Mouse (Mus musculus) neural tube, embryonic 13.5 days (tissue): ENCODE measurements around the gene Mxd4. TPM values are rescaled to one million over a fixed set of nuclear protein-coding genes. Genes with fewer than 3 reads are reported as not detected.
A peak's percentile ranks its signal among the peaks of the same experiment; 100 is the strongest.

ENCODE experiments used
- ATAC-seq: fragments of 200-750 bp; cut with Nextera tagmentation; 2 replicates; pipeline ENCODE4 v1.8.0; 2017; ENCODE audit warnings: low read depth, mild to moderate bottlenecking, moderate TSS enrichment, moderate library complexity
- H3K27ac ChIP-seq: fragments of 300-500 bp; sonication (generic); replicated peaks from 2 replicates; pipeline ENCODE4 v1.5.1; 2015; ENCODE audit warnings: moderate library complexity, mild to moderate bottlenecking, inconsistent platforms
- H3K27me3 ChIP-seq: fragments of 300-500 bp; sonication (generic); 2 replicates; pipeline ENCODE4 v1.6.1; 2015; ENCODE audit warnings: mild to moderate bottlenecking, inconsistent platforms
- H3K36me3 ChIP-seq: fragments of 300-500 bp; sonication (generic); 2 replicates; pipeline ENCODE4 v1.6.1; 2015; ENCODE audit warnings: mild to moderate bottlenecking, inconsistent platforms
- H3K4me1 ChIP-seq: fragments of 300-500 bp; sonication (generic); replicated peaks from 2 replicates; pipeline ENCODE4 v1.6.1; 2015; ENCODE audit warnings: inconsistent platforms
- H3K4me2 ChIP-seq: fragments of 300-500 bp; sonication (generic); 2 replicates; pipeline ENCODE4 v1.6.1; 2015; ENCODE audit warnings: inconsistent platforms, mild to moderate bottlenecking, moderate library complexity
- H3K4me3 ChIP-seq: fragments of 300-500 bp; sonication (generic); 2 replicates; pipeline ENCODE4 v1.5.1; 2015; ENCODE audit warnings: mild to moderate bottlenecking, inconsistent platforms
- H3K9ac ChIP-seq: fragments of 300-500 bp; sonication (generic); 2 replicates; pipeline ENCODE4 v1.6.1; 2015; ENCODE audit warnings: moderate library complexity, mild to moderate bottlenecking, inconsistent platforms
- H3K9me3 ChIP-seq: fragments of 300-500 bp; sonication (generic); 2 replicates; pipeline ENCODE4 v1.6.1; 2016; ENCODE audit warnings: inconsistent platforms
- WGBS: fragments of 180-500 bp; shearing (Covaris S2); methylation state at CpG from one replicate; pipeline ENCODE4 v1.1.7; 2015; 5-methylcytosine and 5-hydroxymethylcytosine counted together
- polyA plus RNA-seq: library from polyadenylated mRNA; unstranded; fragments of >200 nt; fragmentation: Nextera tagmentation; extraction: Ambion mirVana; gene quantifications from 2 replicates; pipeline ENCODE4 v1.2.1, GENCODE M21; 2015

Gene Mxd4
- polyA plus RNA-seq, 1 experiment from 2014 or later, result 31.6 TPM

DNA sequence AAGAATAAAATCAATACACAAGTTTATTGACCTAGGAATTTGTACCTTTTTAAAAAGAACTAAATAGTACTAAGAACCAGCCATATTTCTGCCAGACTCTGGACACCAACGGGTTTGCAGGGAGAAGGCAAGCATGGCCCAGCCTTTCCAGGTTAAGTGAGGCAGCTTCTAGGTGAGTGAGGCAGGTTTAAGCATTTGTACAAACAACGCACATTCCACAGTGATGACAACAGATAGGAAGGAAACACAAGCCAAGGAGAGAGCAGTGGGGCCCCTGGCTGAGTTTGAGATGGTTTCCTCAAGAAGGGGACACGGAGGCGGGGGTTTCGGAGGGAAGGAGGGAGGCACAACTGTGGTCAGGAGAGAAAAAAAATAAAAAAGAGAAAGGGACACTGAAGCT, 31.2 kb upstream of the Mxd4 start:
- Histone ChIP-seq H3K4me1 (no peaks in the 10 kb centered on the region), H3K9ac (no peak overlapping the region), H3K36me3 (no peaks in the 10 kb centered on the region; the same call in 1 of the 2 replicates), H3K27ac (no peak overlapping the region), H3K9me3 (no peaks in the 10 kb centered on the region), H3K27me3 (no peaks in the 10 kb centered on the region), H3K4me3 (no peak overlapping the region), H3K4me2 (no peak overlapping the region)
- WGBS, result 86% methylated on average over 5 of the region's 5 CpGs
- no peak for ATAC-seq

DNA sequence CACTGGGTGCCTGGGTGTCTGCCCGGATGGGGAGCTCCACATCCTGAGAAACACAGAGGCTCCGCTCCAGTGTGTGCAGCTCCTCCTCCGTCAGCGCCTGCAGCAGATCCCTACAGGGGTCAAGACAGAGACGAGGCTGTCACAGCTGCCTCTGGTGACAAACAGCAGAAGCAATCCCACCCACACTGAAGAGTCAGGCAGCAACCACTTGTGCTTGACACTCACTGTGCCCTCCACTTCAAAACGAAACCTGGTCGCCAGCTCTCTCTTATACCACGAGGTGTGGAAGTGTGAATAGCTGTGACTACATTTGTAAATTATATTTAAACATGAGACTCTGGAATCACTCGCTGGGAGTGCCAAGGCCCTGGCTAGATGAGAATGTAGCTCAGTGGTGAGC, 30.2 kb upstream of the Mxd4 start:
- H3K27me3 ChIP-seq, result no peaks in the 10 kb centered on the region
- ATAC-seq, result no peak
- 74% methylated on average over 9 of the region's 9 CpGs for WGBS

DNA sequence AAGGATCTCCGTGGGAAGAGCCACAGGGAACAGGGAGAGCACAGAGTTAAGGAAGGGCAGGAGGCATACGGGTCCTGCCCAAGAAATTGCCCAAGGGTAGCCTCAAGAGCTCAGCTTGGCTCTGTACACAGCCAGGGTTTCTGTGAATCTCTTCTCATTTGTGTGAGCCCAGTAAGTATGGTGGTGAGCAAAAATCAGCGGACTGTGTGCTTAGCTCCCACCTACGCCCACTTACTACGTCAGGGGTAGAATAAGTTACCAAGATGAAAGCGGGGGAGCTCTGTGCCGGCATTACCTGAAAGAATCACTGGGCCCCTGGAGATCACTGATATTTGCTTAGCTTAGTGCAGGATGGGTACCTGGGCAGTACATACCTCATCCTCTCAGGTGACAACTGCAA, 28.5 kb upstream of the Mxd4 start:
- H3K27me3 ChIP-seq, result no peaks in the 10 kb centered on the region
- H3K4me2 ChIP-seq, result no peak overlapping the region
- no peak overlapping the region for H3K27ac ChIP-seq
- no peaks in the 10 kb centered on the region for H3K9me3 ChIP-seq
- no peak for ATAC-seq
- H3K36me3 ChIP-seq, result peaks cover 3% of the 10 kb centered on the region; the same call in 1 of the 2 replicates
- no peak overlapping the region for H3K9ac ChIP-seq
- 84% methylated on average over 7 of the region's 7 CpGs for WGBS
- H3K4me1 ChIP-seq, result no peaks in the 10 kb centered on the region
- H3K4me3 ChIP-seq, result no peak overlapping the region

More for the DNA sequence above, 30.2 kb upstream of the Mxd4 start:
- no peak overlapping the region for H3K27ac ChIP-seq
- no peak overlapping the region for H3K4me3 ChIP-seq
- no peaks in the 10 kb centered on the region for H3K9me3 ChIP-seq
- peaks cover 3% of the 10 kb centered on the region; the same call in 1 of the 2 replicates for H3K36me3 ChIP-seq
- H3K4me2 ChIP-seq, result no peak overlapping the region
- no peak overlapping the region for H3K9ac ChIP-seq
- H3K4me1 ChIP-seq, result no peaks in the 10 kb centered on the region

DNA sequence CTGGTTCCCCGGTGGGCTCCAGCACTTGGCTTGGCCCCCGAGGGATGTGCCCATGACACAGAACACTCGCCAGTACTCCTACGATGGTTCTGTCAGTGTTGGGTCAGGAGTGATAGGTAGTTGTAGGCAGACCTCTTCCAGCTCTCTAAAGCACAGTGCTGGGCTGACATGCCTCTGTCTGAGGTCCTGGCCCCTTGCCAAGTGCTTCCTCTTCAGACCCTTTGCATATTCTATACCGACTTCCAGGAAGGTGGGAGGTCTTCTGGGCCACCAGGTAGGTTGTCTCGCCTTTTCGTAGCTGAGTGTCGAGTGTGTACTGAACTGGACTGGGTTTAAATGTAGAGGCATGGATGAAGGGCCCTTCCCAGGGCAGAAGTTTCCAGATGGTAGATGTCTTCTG, 26.1 kb upstream of the Mxd4 start:
- no peaks in the 10 kb centered on the region for H3K27me3 ChIP-seq
- peaks cover 3% of the 10 kb centered on the region; the same call in 1 of the 2 replicates for H3K36me3 ChIP-seq
- H3K9ac ChIP-seq, result no peak overlapping the region
- WGBS, result 83% methylated on average over 8 of the region's 8 CpGs
- H3K4me1 ChIP-seq, result no peaks in the 10 kb centered on the region
- H3K27ac ChIP-seq, result no peak overlapping the region
- no peak for ATAC-seq
- H3K4me3 ChIP-seq, result no peak overlapping the region
- no peaks in the 10 kb centered on the region for H3K9me3 ChIP-seq
- H3K4me2 ChIP-seq, result no peak overlapping the region

DNA sequence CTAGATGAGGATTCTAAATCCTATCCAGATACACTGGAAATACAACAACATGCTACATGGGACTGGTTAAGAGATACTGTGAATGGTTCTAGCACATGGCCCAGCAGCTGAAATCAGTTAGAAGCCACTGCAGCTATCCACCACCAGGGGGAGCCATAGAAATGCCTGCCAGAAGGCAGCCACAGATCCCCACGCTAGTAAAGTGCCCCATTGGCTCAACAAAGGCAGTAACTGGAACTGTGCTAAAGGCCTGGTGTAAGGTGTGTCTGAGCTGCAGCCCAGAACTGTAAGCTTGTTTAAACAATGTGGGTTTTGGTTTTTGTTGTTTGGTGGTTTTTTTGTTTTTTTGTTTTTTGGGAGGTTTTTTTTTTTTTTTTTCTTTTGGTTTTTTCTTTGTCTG, 22.8 kb upstream of the Mxd4 start:
- Histone ChIP-seq H3K27me3 (no peaks in the 10 kb centered on the region), H3K36me3 (peaks cover 3% of the 10 kb centered on the region; the same call in 1 of the 2 replicates), H3K4me3 (no peak overlapping the region), H3K27ac (no peak overlapping the region), H3K4me2 (no peak overlapping the region), H3K9ac (no peak overlapping the region), H3K9me3 (no peaks in the 10 kb centered on the region), H3K4me1 (0 out of 2 replicates have a peak, but pooled peaks cover 4% of the 10 kb centered on the region)
- 0% methylated on average over 1 of the region's 1 CpGs for WGBS
- peak; percentile 87 for ATAC-seq

DNA sequence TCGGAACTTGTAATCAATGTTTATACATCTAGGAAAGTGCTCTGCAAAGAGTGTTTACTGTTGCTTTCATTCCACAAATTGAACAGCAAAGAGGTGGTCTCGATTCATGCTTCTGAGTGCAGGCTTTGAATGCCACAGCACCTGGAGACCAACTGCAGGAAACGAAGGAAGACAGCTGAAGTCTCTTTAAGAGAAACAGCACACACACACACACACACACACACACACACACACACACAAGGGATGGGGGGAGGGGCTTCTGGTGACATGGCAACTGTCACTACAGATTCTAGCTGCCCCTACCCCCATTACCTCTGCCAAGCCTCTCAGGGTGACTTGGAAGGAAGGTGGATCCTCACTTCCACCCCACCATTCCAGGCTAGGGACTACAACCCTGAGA, 20.0 kb upstream of the Mxd4 start:
- H3K9me3 ChIP-seq, result no peaks in the 10 kb centered on the region
- no peak overlapping the region for H3K9ac ChIP-seq
- ATAC-seq, result no peak
- 67% methylated on average over 3 of the region's 3 CpGs for WGBS
- 0 out of 2 replicates have a peak, but pooled peaks cover 4% of the 10 kb centered on the region for H3K4me1 ChIP-seq
- H3K27me3 ChIP-seq, result no peaks in the 10 kb centered on the region
- no peak overlapping the region for H3K4me2 ChIP-seq
- H3K27ac ChIP-seq, result no peak overlapping the region
- no peak overlapping the region for H3K4me3 ChIP-seq
- no peaks in the 10 kb centered on the region for H3K36me3 ChIP-seq

DNA sequence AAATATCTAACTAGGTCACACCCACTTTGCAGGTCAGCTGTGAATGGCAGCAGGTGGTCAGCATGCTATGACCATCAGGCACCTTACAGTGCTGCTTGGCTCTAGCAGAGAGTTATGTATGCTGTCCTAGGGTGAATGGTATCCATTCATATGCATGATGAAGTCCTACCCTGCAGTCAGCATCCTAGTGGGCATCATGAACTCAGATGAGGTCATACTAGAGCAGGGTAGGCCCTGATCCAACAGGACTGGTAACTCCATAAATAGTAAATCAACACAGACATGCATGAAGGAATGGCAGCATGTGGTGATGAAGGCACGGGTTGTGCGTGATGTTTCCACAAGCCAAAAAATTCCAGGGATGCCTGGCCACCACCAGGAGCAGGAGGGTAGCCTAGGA, 18.3 kb upstream of the Mxd4 start:
- no peaks in the 10 kb centered on the region for H3K9me3 ChIP-seq
- no peak overlapping the region for H3K4me2 ChIP-seq
- 67% methylated on average over 2 of the region's 2 CpGs for WGBS
- H3K36me3 ChIP-seq, result no peaks in the 10 kb centered on the region
- ATAC-seq, result no peak
- no peak overlapping the region for H3K4me3 ChIP-seq
- no peak overlapping the region for H3K27ac ChIP-seq
- H3K9ac ChIP-seq, result no peak overlapping the region
- 0 out of 2 replicates have a peak, but pooled peaks cover 4% of the 10 kb centered on the region for H3K4me1 ChIP-seq
- no peaks in the 10 kb centered on the region for H3K27me3 ChIP-seq

DNA sequence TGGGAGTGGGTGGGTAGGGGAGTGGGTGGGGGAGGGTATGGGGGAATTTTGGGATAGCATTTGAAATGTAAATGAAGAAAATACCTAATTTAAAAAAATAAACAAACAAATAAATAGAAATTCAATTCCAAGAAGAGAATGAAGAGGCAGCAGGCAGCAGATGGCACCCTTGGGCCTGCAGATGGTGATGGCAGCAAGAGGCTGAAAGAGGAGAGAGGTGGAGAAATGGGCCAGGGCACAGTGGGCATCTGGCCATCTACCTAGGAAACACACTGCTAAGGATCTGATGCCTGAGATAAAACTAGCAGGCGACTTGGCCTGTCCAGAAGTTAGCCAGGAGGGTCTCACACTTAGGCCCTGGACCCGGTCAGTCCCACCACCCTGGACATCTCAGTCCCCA, 17.4 kb upstream of the Mxd4 start:
- no peak overlapping the region for H3K27ac ChIP-seq
- H3K9ac ChIP-seq, result no peak overlapping the region
- no peak for ATAC-seq
- WGBS, result 89% methylated on average over 2 of the region's 2 CpGs
- H3K36me3 ChIP-seq, result no peaks in the 10 kb centered on the region
- H3K4me2 ChIP-seq, result no peak overlapping the region
- 0 out of 2 replicates have a peak, but pooled peaks cover 4% of the 10 kb centered on the region for H3K4me1 ChIP-seq
- no peaks in the 10 kb centered on the region for H3K27me3 ChIP-seq
- H3K9me3 ChIP-seq, result no peaks in the 10 kb centered on the region
- H3K4me3 ChIP-seq, result no peak overlapping the region

DNA sequence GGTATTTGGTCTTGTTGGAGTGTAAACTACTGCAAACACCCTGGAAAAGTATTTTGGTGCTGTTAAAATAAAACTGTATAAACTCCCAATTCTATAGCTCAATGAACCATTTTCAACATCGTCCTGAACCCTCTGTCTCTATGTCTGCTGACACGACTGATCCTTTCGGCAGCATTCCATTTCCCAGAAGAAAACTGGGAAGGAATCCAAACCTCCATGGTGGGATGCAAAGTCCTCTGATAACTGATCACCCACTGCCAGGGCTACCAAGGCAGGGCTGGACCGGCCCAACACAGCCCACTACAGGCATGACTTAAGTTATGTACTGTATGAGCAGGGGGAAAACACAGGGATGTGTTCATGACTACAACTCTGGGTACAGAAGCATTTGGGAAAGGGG, 14.5 kb upstream of the Mxd4 start:
- Histone ChIP-seq H3K4me3 (no peak overlapping the region), H3K4me2 (no peak overlapping the region), H3K9ac (no peak overlapping the region), H3K4me1 (no peaks in the 10 kb centered on the region), H3K27me3 (no peaks in the 10 kb centered on the region), H3K27ac (no peak overlapping the region), H3K9me3 (no peaks in the 10 kb centered on the region), H3K36me3 (no peaks in the 10 kb centered on the region)
- WGBS, result 80% methylated on average over 4 of the region's 4 CpGs
- no peak for ATAC-seq

DNA sequence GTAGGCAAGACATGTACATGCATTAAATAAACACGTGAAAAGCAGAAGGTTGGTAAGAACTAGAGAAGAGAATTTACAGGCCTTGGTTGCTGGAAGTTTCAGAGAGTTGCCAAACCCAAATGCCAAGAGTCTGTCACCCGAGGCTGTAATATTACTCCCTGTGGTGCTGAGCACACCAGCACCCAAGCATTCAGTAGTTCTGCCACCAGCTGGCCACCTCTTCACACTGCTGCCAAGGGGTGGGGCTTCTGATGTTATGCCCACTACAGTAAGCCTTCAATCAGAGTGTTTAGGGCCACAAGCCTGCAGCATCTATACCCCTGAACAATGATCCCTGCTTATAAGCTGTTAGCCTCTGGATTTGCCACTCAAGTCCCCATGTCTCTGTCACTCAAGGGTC, 13.9 kb upstream of the Mxd4 start:
- H3K4me3 ChIP-seq, result no peak overlapping the region
- H3K9ac ChIP-seq, result no peak overlapping the region
- H3K27me3 ChIP-seq, result no peaks in the 10 kb centered on the region
- H3K9me3 ChIP-seq, result no peaks in the 10 kb centered on the region
- no peak overlapping the region for H3K4me2 ChIP-seq
- WGBS, result 78% methylated on average over 2 of the region's 2 CpGs
- no peak overlapping the region for H3K27ac ChIP-seq
- no peaks in the 10 kb centered on the region for H3K4me1 ChIP-seq
- no peaks in the 10 kb centered on the region for H3K36me3 ChIP-seq
- no peak for ATAC-seq

DNA sequence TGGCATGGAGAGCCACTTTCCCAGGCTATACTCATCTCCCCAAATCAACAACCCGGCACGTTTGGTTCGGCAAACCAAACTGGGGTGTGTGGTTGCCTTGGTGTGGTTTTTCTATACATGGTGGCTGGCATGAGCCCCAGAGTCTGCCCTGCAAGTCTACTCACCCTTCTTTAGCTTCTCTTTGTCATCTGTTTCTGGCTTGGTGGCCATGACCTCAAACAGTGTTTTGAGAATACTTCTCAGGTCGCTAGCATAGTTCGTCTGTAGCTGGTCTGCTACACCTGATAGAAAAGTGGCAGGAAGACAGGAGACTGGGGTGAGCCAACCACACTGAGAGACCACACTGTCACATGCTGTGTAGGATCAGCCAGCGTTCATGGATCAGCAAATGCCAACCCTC, 11.1 kb upstream of the Mxd4 start:
- Histone ChIP-seq H3K9ac (no peak overlapping the region), H3K27ac (no peak overlapping the region), H3K36me3 (no peaks in the 10 kb centered on the region), H3K27me3 (no peaks in the 10 kb centered on the region), H3K9me3 (no peaks in the 10 kb centered on the region), H3K4me3 (no peak overlapping the region), H3K4me2 (no peak overlapping the region), H3K4me1 (no peaks in the 10 kb centered on the region)
- no peak for ATAC-seq
- WGBS, result 86% methylated on average over 6 of the region's 6 CpGs

DNA sequence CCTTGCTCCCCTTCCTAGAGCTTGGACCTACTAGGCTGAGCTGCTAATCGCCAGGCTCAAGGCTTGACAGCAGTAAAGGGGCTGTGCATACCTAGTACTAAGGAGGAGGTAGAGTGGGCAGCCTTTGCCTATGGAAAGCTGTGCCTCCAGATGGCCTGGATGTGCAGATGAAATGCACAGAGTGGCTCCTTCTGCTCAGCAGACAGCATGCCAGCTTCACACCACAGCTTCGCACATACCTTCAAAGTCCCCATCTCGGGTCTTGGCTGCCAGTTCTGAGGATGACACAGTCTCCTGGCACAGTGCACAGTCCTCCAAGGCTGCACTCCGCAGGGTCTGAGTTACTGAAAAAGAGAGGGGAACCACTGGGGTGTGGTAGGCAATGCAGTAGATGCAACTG, 9.7 kb upstream of the Mxd4 start:
- no peak overlapping the region for H3K4me2 ChIP-seq
- no peaks in the 10 kb centered on the region for H3K9me3 ChIP-seq
- no peak overlapping the region for H3K9ac ChIP-seq
- no peaks in the 10 kb centered on the region for H3K27me3 ChIP-seq
- H3K27ac ChIP-seq, result no peak overlapping the region
- ATAC-seq, result no peak
- WGBS, result 82% methylated on average over 4 of the region's 4 CpGs
- no peak overlapping the region for H3K4me3 ChIP-seq
- no peaks in the 10 kb centered on the region for H3K4me1 ChIP-seq
- H3K36me3 ChIP-seq, result no peaks in the 10 kb centered on the region

DNA sequence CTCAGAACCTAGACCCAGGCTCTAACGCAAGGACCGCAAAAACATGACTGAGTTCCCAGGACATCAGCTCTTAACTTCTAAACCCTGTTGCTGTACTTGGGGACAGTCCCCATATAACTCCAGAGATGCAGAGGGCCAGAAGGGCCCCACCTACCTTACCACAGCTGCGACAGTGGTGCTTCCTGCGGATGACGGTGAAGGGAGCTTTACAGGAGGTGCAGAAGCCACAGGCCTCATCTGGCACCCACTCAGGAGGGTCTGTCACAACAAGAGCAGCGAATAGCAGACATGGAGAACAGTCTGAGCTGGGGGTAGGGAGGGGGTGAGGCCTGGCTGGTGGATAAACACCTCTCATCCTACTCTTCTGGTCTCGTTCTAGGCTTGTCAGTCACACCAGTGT, 8.9 kb upstream of the Mxd4 start:
- no peak overlapping the region for H3K4me2 ChIP-seq
- no peak overlapping the region for H3K9ac ChIP-seq
- H3K9me3 ChIP-seq, result no peaks in the 10 kb centered on the region
- no peaks in the 10 kb centered on the region for H3K36me3 ChIP-seq
- H3K4me1 ChIP-seq, result no peaks in the 10 kb centered on the region
- 76% methylated on average over 7 of the region's 7 CpGs for WGBS
- no peak overlapping the region for H3K27ac ChIP-seq
- no peak for ATAC-seq
- H3K27me3 ChIP-seq, result no peaks in the 10 kb centered on the region
- no peak overlapping the region for H3K4me3 ChIP-seq
